Mouse (Mus musculus) C2C12 (cell line): ENCODE measurements around the gene Tmc6. TPM values are rescaled to one million over a fixed set of nuclear protein-coding genes. Genes with fewer than 3 reads are reported as not detected.

Source experiments
- H3K27me3 ChIP-seq: one replicate; pipeline ENCODE4 v1.6.1; 2011; ENCODE audit not compliant: control insufficient read depth, insufficient read depth, insufficient read length
- H3K36me3 ChIP-seq: one replicate; pipeline ENCODE4 v1.6.1; 2011; ENCODE audit not compliant: control insufficient read depth, insufficient read depth
- H3K4me3 ChIP-seq: one replicate; pipeline ENCODE4 v1.5.1; 2011; ENCODE audit warnings: mild to moderate bottlenecking, control low read depth; ENCODE audit not compliant: poor library complexity, insufficient read depth, severe bottlenecking
- H3K79me2 ChIP-seq: one replicate; pipeline ENCODE4 v1.6.1; 2011; ENCODE audit not compliant: control insufficient read depth, insufficient read depth
- H3K79me3 ChIP-seq: one replicate; pipeline ENCODE4 v1.6.1; 2011; ENCODE audit warnings: low read depth, control low read depth
- H3ac ChIP-seq: one replicate; pipeline ENCODE3; 2011; ENCODE audit warnings: low read depth; ENCODE audit not compliant: control insufficient read depth, insufficient read length
- CEBPB ChIP-seq: IDR thresholded peaks from one replicate; pipeline ENCODE4 v1.6.1; 2011; ENCODE audit warnings: low read depth, mild to moderate bottlenecking, control low read depth, moderate library complexity
- CTCF ChIP-seq: IDR thresholded peaks from one replicate; pipeline ENCODE4 v1.5.1; 2011; ENCODE audit not compliant: control insufficient read depth, insufficient read depth, insufficient read length
- FOSL1 ChIP-seq: IDR thresholded peaks from one replicate; pipeline ENCODE4 v1.8.0; 2011; ENCODE audit warnings: mild to moderate bottlenecking, low read length; ENCODE audit not compliant: poor library complexity, insufficient read depth, severe bottlenecking
- MAX ChIP-seq: IDR thresholded peaks from one replicate; pipeline ENCODE4 v1.6.1; 2011; ENCODE audit warnings: mild to moderate bottlenecking, control low read depth
- MYOD1 ChIP-seq: IDR thresholded peaks from one replicate; pipeline ENCODE4 v1.6.1; 2011; ENCODE audit warnings: low read depth; ENCODE audit not compliant: control insufficient read depth, insufficient read length
- MYOG ChIP-seq: IDR thresholded peaks from one replicate; pipeline ENCODE4 v1.6.1; 2011; ENCODE audit not compliant: control insufficient read depth, insufficient read length; ENCODE audit errors: extremely low read depth
- USF1 ChIP-seq: IDR thresholded peaks from one replicate; pipeline ENCODE4 v1.6.1; 2011; ENCODE audit warnings: low read depth, mild to moderate bottlenecking, control low read depth, moderate library complexity
- polyA plus RNA-seq: library from polyadenylated mRNA; unstranded; fragments of >200 nt; fragmentation: generic; extraction: Trizol; gene quantifications from one replicate; pipeline ENCODE4 v1.2.1, GENCODE M21; 2012; ENCODE audit warnings: missing spikeins

The Tmc6 gene
- polyA plus RNA-seq, 1 experiment: 23.2 TPM

GRCm38 (mm10) chr11:117776085-117776792, 5.8 kb downstream of the Tmc6 start:
- Histone ChIP-seq H3K36me3 (no peaks in the 10 kb centered on the region), H3K27me3 (no peaks in the 10 kb centered on the region), H3K4me3 (no peak overlapping the region), H3K79me2 (no peaks in the 10 kb centered on the region), H3K79me3 (no peaks in the 10 kb centered on the region), H3ac (no peak overlapping the region)
- TF ChIP-seq USF1 (no peak), CTCF (no peak), MYOD1 (no peak), CEBPB (no peak), MYOG (no peak), FOSL1 (no peak), MAX (no peak)

- H3K36me3 ChIP-seq: no peaks in the 10 kb centered on the region
- no peaks in the 10 kb centered on the region for H3K79me2 ChIP-seq
- no peak for TF ChIP-seq MYOD1
- TF ChIP-seq MAX: no peak
- no peak for TF ChIP-seq CEBPB
- no peak for TF ChIP-seq USF1
- TF ChIP-seq FOSL1: no peak
- no peak for TF ChIP-seq MYOG
- no peak for TF ChIP-seq CTCF
- H3K27me3 ChIP-seq: no peaks in the 10 kb centered on the region
- H3ac ChIP-seq: no peak overlapping the region
- no peak overlapping the region for H3K4me3 ChIP-seq
- H3K79me3 ChIP-seq: no peaks in the 10 kb centered on the region
Measured at GRCm38 (mm10) chr11:117775540-117775939, 6.5 kb downstream of the Tmc6 start.

- Histone ChIP-seq H3K27me3 (no peaks in the 10 kb centered on the region), H3K36me3 (no peaks in the 10 kb centered on the region), H3K79me3 (no peaks in the 10 kb centered on the region), H3K79me2 (no peaks in the 10 kb centered on the region), H3ac (no peak overlapping the region), H3K4me3 (no peak overlapping the region)
- TF ChIP-seq FOSL1 (no peak), USF1 (no peak), MYOG (no peak), CTCF (no peak), MAX (no peak), MYOD1 (no peak), CEBPB (no peak)
Measured at GRCm38 (mm10) chr11:117774925-117775324, 7.1 kb downstream of the Tmc6 start.

- no peaks in the 10 kb centered on the region for H3K27me3 ChIP-seq
- H3K79me3 ChIP-seq: no peaks in the 10 kb centered on the region
- TF ChIP-seq CTCF (no peak), MYOG (no peak), USF1 (no peak), MAX (no peak), FOSL1 (no peak), CEBPB (no peak), MYOD1 (no peak)
- H3K4me3 ChIP-seq: no peak overlapping the region
- H3K79me2 ChIP-seq: no peaks in the 10 kb centered on the region
- no peaks in the 10 kb centered on the region for H3K36me3 ChIP-seq
- no peak overlapping the region for H3ac ChIP-seq
Measured at GRCm38 (mm10) chr11:117772352-117772751, 9.6 kb downstream of the Tmc6 start.

GRCm38 (mm10) chr11:117770407-117770806, 11.6 kb downstream of the Tmc6 start:
- H3K27me3 ChIP-seq: no peaks in the 10 kb centered on the region
- no peak overlapping the region for H3ac ChIP-seq
- H3K79me3 ChIP-seq: no peaks in the 10 kb centered on the region
- no peak overlapping the region for H3K4me3 ChIP-seq
- H3K79me2 ChIP-seq: no peaks in the 10 kb centered on the region
- TF ChIP-seq MAX (no peak), MYOG (no peak), USF1 (no peak), CTCF (no peak), MYOD1 (no peak)
- peaks cover 3% of the 10 kb centered on the region for H3K36me3 ChIP-seq

GRCm38 (mm10) chr11:117769683-117770047, 12.3 kb downstream of the Tmc6 start:
- no peaks in the 10 kb centered on the region for H3K79me3 ChIP-seq
- H3K79me2 ChIP-seq: no peaks in the 10 kb centered on the region
- TF ChIP-seq MYOD1: no peak
- TF ChIP-seq MAX: no peak
- no peak for TF ChIP-seq MYOG
- TF ChIP-seq CEBPB: no peak
- no peak for TF ChIP-seq FOSL1
- TF ChIP-seq CTCF: no peak
- no peak for TF ChIP-seq USF1
- H3K27me3 ChIP-seq: no peaks in the 10 kb centered on the region
- H3K4me3 ChIP-seq: no peak overlapping the region
- H3K36me3 ChIP-seq: peaks cover 4% of the 10 kb centered on the region
- no peak overlapping the region for H3ac ChIP-seq
